Mouse (Mus musculus): ENCODE data around the gene Ceacam9. TPM values are rescaled to one million over a fixed set of nuclear protein-coding genes. Genes with fewer than 3 reads are reported as not detected.
A peak's percentile ranks its signal among the peaks of the same experiment; 100 is the strongest.
"Not testable (repeated sequence)": the region's sequence is repeated elsewhere in the genome, so short reads cannot be mapped to it uniquely, and the experiment has no call there.

Ceacam9 gene
- not detected for total RNA-seq (2021)

DNA sequence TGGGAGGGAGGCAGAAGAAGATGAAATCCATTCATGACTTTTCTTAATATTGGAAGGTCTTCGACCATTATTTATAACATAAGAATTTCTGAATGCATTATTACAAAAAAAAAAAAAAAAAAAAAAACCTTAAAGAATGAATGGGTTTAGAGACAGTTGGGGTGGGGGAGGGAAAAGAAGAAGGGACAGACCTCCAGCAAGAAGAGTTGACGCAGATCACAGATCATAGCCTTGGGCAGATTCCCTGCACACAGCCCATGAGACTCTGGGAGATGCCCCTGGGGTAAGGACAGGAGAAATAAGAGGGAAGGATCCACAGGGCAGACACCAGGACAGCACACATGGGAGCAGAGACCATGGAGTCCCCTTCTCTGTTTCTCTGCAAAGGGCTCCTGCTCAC is at the start of gene Ceacam9:
Gene Ceacam9, plus strand, starts transcription at position 301 of the 400 bp plus-strand sequence.
- intact Hi-C loops (cut with DNase I): no loop called here
- DNase-seq: no peak

DNA sequence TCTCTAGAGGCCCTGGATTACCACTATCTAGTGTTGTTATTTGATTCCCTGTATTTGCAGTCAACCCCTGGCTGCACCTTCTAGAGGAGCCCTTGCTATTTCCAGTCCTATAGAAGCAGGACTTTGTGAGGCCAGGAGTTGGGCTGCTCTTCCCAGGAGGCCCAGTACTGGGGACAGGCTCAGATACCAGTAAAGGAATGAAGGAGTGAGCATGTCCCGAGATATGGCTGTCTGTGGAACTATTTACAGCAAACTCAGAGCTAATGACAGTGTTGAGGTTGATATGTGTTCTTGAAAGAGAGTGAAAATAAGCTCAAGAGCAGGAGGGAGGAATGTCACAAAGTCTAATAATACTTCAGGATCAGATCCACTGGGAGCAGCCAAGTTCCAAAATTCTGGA is 47.9 kb upstream of the Ceacam9 start:
- intact Hi-C loops (cut with DNase I): loop anchor here (1.0 kb wide), 1 partner anchor 49 kb away; no protein-coding TSS in a partner anchor
- peak; percentile 20 to 30 for DNase-seq

DNA sequence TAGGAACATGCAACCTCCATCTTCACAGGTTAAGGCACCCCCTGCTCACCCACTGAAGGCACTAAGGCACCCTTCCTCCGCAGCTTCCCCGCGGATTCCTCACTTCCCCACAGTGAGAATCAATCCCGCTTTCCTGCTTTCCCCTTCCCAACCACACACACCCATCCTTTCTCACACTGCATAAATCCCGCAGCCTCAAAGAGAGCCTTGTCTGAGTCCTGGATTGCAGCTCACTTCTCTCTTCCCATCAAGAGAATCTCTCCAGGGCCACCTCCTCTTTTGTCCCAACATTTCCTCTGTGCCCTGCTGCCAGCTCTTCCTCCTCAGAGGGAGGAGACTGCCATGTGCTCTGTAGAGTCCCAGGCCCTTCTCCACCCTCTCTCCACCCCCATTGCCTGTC is 47.0 kb upstream of the Ceacam9 start:
- intact Hi-C loops (cut with DNase I): loop anchor here (1.0 kb wide), 1 partner anchor 49 kb away; no protein-coding TSS in a partner anchor
- not testable (repeated sequence) for DNase-seq

DNA sequence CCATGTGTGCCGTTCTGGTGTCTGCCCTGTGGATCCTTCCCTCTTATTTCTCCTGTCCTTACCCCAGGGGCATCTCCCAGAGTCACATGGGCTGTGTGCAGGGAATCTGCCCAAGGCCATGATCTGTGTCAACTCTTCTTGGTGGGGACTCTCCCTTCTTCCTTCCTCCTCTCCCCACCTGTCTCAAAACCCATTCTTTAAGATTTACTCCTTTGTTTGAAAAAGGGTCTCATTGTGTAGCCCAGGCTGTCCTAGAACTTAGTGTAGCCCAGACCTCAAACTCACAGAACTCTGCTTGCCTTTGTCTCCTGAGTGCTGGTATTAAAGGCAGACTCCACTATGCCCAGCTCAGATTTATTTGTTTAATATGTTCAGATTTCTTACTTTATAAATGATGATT is 46.1 kb upstream of the Ceacam9 start, which contains the start of gene Ceacam15:
Gene Ceacam15, minus strand, starts transcription at position 101 of the 400 bp plus-strand sequence.
- no peak for DNase-seq
- intact Hi-C loops (cut with DNase I): no loop called here

DNA sequence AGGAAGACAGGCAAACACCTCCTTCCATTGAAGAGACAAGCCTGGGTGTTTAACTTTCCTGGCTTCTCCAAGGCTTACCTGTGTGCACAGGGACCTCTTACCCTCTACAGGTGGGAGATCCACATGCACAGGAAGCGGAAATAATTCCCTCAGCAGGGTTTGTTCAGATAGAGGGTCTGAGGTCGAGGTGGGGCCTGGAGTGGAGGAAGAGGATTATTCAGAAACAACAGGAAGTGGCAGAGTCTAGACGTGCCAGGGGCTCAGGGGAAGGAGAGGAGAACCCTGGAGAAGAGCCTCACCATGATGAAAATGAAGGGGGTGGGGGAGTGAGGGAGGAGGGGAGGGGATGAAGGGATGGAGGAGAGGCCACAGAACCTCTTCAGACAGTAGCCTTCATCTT is 41.5 kb upstream of the Ceacam9 start:
- DNase-seq; intact Hi-C loops (cut with DNase I): not testable (repeated sequence)

DNA sequence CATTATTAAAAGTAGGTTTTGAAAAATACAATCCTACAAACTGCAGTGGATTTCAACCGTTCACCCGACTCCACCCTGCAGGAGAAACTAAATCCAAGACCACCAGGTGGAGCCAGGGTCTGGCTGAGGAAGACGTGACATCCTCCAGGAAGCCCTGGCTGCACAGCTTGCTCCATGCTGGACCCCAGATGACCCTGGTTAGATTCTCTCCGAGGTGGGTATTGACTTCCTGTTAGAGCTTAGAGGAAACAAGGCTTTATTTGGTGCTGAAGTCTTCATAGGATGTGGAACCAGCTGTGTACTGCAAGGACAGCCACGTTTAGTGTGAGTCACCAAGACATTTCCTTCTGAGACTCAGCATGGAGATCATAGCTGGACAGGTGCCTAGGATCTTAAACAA is 32.5 kb upstream of the Ceacam9 start:
- peak in 1 of 2 experiments; percentile 43 for DNase-seq
- intact Hi-C loops (cut with DNase I): no loop called here

DNA sequence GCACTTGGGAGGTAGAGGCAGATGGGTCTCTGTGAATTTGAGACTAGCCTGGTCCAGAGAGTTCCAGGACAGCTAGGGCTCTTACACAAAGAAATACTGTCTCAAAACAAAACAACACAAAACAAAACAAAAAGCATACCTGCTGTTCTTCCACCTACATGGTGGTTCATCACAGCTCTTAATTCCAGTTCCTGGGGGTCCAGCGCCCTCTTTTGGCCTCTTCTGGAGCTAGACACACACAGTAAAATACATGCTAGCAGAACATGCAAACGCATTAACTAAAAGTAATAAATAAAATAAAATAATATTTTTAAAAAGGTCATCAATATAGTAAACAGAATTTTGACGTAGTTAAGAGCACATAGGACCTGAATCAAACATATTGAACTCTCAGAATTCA is 26.7 kb upstream of the Ceacam9 start:
- DNase-seq: peak; percentile 65 to 76
- intact Hi-C loops (cut with DNase I): no loop called here

DNA sequence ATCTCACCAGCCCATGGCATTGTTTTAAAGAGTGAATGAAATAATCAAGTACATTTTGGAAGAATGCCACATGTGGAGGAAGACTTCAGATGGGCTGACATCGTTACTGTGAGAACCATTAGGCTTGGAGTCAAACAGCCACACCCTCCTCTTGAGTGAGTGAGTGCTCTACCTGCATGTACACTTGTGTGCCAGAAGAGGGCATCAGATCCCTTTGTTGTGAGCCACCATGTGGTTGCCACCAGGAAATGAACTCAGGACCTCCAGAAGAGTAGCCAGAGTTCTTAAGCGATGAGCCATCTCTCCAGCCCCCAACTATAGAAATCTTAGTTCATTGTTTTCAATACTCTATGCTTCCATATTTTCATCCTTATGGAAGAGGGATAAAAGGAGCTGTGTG is 22.7 kb upstream of the Ceacam9 start:
- DNase-seq: no peak
- intact Hi-C loops (cut with DNase I): loop anchor here (1.0 kb wide), 1 partner anchor 29 kb away; no protein-coding TSS in a partner anchor

DNA sequence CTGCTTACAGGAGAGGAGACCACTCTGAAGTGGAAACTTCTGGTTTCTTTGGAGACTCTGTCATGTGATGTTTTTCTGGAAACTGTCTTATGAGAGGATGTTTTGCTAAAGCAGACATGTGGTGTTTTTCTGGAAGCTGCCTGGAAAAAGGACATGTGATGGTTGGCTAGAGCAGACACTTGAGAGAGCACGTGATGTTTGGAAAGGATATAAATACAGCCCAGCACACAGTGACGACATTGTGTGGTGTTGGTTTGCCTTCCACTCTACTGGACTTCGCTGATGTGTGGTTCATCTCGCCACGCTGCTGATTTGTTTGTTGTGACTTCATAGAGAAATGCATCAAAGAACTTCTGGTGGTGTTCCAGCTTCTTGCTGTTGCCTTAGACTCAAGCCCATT is 21.1 kb upstream of the Ceacam9 start:
- no peak for DNase-seq
- intact Hi-C loops (cut with DNase I): no loop called here

DNA sequence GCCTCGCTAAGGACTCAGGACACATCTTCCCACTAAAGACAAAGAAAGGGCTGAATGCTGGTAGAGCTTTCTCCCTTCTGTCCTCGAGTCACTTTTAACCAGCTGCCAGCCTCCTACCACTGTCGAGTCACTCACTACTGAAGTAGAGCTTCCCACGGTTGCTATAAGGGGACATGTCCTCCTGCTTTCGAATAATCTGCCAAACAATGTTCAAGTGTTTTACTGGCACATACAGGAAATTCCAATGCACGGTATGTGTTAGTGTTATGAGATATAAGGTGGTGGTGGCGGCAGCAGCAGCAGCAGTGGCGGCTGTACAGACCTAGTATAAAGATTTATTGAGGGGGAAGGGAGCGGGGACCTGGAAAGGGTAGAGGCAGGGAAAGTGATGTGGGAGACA is 15.3 kb upstream of the Ceacam9 start:
- DNase-seq: no peak

DNA sequence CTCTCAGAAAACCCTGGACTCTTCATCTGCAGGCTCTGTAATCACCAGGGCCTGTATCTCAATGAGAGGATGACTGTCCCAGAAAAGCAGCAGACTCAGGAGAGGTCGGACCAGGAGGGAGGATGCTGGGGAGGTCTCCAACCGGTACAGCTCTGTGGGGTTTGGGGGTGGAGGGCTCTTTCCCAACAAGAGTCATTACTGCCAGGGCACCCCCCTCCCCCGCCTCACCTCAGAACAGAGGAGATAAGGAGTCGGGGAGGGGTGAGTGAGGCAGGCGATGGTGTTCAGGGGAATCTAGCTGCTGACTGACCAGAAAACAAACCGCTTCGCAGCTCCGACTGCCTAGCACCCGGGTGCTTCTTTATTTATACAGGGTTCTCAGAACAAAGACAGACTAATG is 13.5 kb upstream of the Ceacam9 start:
- intact Hi-C loops (cut with DNase I): no loop called here
- no peak for DNase-seq

More for the DNA sequence above, 15.3 kb upstream of the Ceacam9 start:
- intact Hi-C loops (cut with DNase I): no loop called here

DNA sequence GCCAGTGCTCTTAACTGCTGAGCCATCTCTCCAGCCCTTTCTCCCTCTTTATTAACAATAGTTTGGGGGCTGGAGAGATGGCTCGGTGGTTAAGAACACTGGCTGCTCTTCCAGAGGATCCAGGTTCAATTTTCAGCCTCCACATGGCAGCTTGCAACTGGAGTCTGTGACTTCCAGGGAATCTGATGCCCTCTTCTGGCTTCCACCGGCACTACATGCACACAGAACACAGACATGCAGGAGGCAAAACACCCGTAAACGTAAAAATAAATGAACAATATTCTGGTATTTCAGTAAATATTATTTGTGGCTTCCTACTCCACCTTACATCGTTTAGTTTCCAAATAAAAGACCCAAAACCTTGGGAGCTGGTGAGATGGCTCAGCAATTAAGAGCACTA is 11.1 kb upstream of the Ceacam9 start:
- DNase-seq: no peak
- intact Hi-C loops (cut with DNase I): no loop called here

DNA sequence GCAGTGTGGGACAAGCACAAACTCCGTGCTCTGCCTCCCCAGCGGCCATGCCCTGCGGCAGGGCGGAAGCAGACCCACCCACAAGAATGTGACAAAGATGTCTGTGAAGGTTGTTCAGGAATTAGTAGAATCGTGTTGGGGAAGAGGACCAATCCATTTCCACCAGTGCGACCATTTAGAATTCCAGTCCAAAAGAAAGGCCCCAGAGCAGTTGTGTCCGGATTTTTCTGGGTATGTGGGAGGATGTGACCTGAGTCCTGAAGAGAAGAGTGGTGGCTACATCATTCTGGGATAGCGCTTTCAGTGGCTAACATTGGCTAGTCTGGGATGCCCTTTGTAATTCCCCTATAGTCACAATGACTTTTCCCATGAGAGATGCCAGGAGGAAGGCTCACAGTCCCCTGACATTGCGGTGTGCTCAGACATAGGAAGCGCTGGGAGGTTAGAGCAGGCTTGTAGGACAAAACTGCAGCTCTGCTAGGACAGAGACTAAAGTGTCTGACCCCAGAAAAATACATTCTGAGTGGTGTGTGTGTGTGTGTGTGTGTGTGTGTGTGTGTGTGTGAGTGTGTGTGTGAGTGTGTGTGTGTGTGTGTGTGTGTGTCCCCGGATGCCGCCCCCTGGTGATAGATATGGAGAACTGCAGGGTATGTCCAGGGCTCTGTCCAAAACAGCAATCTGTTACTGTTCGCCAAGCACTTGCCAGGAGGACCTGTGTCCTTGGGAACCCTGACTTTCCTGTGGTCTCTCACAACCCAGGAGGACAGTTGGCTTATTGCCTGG is 8.9 kb upstream of the Ceacam9 start:
- intact Hi-C loops (cut with DNase I): no loop called here
- no peak for DNase-seq

DNA sequence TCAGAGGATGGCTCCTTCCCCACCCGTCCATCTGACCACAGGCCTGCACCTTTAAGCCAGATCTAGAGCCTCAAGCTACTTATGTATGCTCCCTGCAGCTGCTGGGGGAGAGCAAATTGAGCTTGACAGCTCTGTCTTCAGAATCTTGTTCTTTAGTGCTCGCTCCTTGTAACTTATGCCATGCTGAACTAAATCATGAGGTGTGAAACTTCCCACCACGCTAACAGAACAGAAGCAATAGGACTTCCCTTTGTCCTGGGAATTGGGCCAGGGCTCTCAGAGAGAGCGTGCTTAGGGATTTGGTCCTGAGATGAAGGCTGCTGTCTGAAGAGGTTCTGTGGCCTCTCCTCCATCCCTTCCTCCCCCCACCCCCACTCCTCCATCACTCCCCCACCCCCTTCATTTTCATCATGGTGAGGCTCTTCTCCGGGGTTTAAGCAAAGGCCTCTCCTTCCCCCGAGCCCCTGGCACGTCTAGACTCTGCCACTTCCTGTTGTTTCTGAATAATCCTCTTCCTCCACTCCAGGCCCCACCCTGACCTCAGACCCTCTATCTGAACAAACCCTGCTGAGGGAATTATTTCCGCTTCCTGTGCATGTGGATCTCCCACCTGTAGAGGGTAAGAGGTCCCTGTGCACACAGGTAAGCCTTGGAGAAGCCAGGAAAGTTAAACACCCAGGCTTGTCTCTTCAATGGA is 5.1 kb upstream of the Ceacam9 start:
- DNase-seq; intact Hi-C loops (cut with DNase I): not testable (repeated sequence)

DNA sequence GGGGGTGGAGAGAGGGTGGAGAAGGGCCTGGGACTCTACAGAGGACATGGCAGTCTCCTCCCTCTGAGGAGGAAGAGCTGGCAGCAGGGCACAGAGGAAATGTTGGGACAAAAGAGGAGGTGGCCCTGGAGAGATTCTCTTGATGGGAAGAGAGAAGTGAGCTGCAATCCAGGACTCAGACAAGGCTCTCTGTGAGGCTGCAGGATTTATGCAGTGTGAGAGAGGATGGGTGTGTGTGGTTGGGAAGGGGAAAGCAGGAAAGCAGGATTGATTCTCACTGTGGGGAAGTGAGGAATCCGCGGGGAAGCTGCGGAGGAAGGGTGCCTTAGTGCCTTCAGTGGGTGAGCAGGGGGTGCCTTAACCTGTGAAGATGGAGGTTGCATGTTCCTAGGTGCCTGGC is 761 bp downstream of the Ceacam9 start:
- DNase-seq; intact Hi-C loops (cut with DNase I): not testable (repeated sequence)

DNA sequence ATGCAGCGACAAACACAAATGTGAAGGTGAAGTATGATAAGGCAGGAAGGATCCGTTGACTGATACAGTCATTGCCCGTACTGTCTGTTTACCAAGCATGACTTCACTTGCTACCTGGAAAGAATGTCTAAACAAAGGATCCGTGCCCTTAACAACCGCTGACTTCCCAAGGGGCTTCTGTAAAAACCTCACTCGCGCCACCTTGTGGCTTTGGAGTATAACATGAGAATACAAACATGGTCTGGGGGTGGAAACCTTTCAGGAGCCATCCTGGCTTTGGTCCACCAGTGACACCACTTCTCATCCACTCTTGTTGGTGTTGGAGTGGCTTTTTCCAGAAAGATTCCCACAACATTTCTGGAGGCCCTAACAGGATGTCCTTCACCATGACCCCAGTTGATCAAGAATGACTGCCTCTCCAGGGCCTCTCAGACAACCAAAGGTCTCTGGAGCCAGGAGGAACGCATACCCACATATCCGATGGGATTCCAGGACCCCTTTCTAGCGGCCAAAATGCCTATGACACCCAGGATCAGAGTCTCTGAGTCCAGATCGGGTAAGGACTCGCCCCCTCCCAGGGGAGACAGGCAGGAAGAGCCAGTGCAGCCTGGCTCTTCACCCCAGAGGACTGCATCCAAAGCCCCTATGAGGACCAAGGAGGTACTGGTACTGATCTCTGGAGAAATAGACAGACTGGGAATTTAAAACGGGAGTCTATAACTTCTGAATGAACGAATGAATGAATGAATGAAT is 7.0 kb downstream of the Ceacam9 start:
- peak; percentile 86 to 92 for DNase-seq
- intact Hi-C loops (cut with DNase I): loop anchor here (1.0 kb wide), 2 partner anchors 29 to 100 kb away; no protein-coding TSS in a partner anchor

DNA sequence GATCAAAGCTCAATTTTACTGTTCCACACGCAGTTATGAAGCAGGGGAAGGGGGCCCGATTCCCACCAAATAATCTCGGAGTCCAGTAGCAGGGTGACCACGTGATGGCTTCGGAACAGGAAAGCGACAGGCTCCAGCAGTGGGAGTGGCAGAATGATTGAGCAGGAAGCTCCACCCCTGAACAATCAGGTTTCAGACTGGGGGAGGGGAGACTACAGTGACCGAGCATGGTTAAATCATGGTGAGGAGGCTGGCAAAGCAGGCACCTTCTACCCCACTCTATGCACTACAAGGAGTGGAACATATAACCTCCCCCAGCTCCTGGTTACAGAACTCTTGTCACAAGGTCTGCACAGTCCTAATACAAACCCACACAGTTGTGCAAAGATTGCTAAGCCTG is 7.8 kb downstream of the Ceacam9 start:
- intact Hi-C loops (cut with DNase I): loop anchor here (1.0 kb wide), 1 partner anchor 101 kb away; no protein-coding TSS in a partner anchor
- DNase-seq: peak in 1 of 2 experiments; percentile 47

DNA sequence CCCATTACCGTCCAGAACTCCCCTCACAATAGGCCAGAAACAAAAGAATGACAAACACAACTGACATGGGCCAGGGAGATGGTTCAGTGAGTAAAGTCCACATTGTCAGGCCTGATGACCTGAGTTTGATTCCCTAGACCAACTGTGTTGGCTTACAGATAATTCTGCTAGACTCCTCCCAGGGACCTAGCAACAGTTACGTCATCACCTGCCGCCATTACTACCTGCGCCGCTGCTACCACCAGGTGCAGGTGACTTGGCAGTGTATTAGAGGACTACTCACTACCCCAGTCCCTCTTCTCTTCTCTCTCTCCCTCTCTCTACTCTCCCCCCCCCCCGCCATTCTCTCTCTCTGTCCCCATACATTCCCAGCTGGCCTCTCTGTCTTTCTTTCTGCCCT is 9.1 kb downstream of the Ceacam9 start:
- no peak for DNase-seq
- intact Hi-C loops (cut with DNase I): loop anchor here (10.0 kb wide), 1 partner anchor 226 kb away; no protein-coding TSS in a partner anchor

DNA sequence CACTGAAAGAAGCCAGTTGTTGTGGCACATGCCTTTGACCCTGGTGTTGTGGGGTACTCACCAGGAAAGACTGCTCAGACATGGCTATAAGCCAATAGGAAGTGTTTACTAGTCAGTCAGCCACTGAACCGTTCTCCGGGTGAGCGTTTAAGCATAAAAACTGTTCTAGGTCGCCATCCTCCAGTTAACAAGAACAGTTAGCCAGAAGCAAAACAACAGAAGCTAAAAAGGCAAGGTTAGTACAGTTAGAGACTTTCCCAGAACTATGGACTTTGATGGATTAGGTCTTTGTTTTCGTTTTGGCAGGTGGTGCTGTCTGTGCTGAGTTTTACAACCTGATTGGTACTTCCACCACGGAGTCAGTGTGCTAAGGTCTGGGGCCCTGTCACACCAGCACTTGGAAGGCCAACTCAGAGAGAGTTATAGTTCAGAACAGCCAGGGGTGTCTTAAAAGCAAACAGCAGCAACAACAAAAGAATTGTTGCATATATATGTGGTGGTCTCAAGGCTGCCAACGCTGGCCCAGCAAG is 10.2 kb downstream of the Ceacam9 start:
- intact Hi-C loops (cut with DNase I): loop anchor here (10.0 kb wide), 1 partner anchor 227 kb away; no protein-coding TSS in a partner anchor
- DNase-seq: no peak

DNA sequence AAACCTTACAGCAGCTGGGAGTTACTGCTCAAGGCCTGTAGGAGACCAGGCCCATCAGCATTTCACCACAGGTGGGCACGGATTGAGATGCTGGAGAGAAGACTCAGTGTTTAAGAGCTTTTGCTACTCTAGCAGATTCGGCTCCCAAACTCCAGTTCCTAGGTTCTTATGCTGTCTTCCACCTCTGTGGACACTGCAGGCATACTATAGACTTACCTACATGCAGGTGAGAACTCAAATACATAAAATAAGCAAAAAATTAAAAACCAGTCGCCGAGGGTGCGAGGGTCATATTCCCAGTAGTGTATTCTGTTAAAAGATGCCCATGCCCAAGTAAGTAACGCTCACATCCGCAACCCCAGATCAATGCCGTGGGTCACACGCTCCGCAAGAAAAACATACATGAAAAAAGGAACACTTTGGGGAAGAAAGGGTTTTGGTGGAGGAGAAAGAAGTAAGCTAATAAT is 15.9 kb downstream of the Ceacam9 start:
- no peak for DNase-seq
- intact Hi-C loops (cut with DNase I): loop anchor here (10.0 kb wide), 1 partner anchor 233 kb away; no protein-coding TSS in a partner anchor
